Mouse (Mus musculus): ENCODE measurements around the gene Esyt2.

The Esyt2 gene

GRCm38 (mm10) chr12:116280653-116281364 lies at the start of gene Esyt2:
TSS of gene Esyt2 (plus strand) at chr12:116281196.
- under 1% methylated on average over 68 of the region's 68 CpGs for WGBS

DNA sequence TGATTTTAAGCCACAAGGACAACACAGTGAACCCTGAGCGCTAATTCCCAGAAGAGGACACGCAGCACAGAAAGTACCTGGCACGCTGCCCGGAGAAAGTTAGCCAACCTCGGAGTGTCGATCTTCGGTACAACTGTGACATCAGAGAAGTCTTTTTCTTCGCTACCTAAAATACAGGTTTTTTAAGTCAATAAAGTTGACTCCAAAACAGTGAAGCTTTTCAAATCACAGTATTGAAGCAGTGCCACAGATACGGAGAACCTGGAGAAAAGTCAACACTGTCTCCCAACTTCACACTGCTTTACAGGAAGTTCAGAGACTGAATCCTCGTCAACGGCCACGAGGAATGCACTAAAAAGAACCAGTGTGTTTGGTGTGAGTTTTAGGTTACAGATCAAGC lies 49.4 kb upstream of the Esyt2 start:
- 54% methylated on average over 12 of the region's 12 CpGs for whole genome bisulfite sequencing

GRCm38 (mm10) chr12:116232061-116232460 lies 48.9 kb upstream of the Esyt2 start:
- WGBS: 86% methylated on average over 1 of the region's 1 CpGs

GRCm38 (mm10) chr12:116235356-116235755 lies 45.6 kb upstream of the Esyt2 start:
- 89% methylated on average over 4 of the region's 4 CpGs for WGBS

DNA sequence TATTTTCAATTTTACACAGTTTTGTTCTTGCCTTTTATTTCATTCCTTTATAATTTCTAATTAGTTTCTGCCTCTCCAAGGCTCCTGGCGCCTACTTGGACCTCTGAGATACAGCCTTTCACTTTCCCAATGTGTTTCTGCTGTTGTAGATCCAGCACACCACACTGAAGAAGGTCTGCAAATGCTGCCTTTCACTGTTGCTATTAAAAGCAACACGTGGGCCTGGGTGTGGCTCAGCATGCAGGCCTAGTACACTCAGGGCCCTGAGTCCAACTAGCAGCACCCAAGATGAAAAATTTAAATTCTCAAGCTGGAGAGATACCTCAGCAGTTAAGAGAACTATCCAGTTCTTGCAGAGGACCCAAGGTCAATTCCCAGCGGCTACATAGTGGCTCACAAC lies 44.3 kb upstream of the Esyt2 start:
- 77% methylated on average over 3 of the region's 3 CpGs for WGBS

DNA sequence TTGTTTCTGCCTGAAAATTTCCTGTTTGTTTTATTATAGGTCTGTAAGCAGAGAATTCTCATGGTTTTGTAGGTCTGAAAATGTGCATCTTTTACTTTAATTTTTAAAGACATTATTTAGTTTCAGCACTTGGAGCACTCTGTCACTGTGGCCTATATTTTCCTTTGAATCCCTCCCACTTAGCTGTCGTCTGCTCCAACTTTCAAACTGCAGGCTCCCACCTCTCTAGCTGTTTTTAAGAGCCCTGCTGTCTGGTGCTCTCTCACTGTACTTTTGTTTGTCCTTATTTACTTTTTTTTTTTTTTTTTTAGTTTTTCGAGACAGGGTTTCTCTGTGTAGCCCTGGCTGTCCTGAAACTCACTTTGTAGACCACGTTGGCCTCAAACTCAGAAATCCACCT lies 42.2 kb upstream of the Esyt2 start:
- 49% methylated on average over 3 of the region's 3 CpGs for WGBS

GRCm38 (mm10) chr12:116244601-116245000 lies 36.4 kb upstream of the Esyt2 start:
- WGBS: 79% methylated on average over 1 of the region's 1 CpGs

DNA sequence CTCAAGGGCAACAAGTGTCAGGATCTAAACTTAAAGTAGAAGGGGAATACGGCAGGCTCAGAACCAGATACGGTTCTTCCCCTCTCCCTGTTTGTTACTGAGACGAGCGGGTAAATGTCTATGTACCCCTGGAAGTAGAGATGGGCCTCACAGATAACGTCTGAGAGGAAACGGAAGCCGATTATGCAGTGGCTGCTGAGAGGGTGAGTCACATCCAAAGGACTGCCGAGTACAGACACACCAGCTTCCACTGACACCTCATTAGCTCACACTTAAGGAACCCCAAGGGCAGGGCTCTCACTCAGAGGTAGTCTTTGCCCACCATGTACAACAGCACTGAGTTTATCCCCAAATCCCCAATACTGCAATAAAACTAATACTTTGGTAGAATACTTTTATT lies 26.3 kb upstream of the Esyt2 start:
- 71% methylated on average over 8 of the region's 8 CpGs for WGBS

DNA sequence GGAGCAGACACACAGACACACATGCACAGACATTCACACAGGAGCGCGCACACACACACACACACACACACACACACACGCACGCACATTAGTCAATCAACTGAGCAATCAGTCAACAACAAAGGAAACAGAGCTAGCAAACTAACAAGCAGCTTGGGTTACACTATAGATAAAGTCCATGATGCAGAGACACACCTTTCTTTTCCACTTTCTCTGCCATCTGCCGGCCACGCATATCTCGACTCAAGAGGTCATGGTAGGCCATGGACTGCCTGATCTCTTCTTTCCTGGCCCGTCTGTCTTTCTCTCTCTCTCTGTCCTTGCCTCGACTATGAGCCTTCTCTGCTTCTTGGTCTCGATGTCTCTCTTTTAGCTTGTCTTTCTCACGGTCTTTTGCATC lies 25.4 kb upstream of the Esyt2 start:
- 91% methylated on average over 11 of the region's 11 CpGs for WGBS

DNA sequence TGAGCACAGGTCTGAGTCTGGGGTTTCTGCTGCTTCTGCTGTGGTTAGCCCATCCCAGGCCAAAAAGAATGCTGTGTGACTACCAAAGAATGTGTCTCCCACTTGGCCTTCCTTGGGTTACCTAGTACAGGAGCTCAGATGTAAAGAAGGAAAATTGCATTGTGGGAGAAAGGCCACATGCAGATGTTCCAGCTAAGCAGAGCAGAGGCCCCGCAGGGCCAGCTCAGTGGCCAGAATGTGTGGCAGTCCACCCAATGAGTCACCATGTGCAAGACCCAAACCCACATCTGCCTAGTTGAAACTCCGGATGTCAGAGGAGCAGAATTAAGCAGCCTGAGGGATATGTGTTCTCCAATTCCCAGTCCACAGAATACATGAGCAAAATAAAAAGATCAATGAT lies 22.7 kb upstream of the Esyt2 start:
- 90% methylated on average over 2 of the region's 2 CpGs for WGBS

DNA sequence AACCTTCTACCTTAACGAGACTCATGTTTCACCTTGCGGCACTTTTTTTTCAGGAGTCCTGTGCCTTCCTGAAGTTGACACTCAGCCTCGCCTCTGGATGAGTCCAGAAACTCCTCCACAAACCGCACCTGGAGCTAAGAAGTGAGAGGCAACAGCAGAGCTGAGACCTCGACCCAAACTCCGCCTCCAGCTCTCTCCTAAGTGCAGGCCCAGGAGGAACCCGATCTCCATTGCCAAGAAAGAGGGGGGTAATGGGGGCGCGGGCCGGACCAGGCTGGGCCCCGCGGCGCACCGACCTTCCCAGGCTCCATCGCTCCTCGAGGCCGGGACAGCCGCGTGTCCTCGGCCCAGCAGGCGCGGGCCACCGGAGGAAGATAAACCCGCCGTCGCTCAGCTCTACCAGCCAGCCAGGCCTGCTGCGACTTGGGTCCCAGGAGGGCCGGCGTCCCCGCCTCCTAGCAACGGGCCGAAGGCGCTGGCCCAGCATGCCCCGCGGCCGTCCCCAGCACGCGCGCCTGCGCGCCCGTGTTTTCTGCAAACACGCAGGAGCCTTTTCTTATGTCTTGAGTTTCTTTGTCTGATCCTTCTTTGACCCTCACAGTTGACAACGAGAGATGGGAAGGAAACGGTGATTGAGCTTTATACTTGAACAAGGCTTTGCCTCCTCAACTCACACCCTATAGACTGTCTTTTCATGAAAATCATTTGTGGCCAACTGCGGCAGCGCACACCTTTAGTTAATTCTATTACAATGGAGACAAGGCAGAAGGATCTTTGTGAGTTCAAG lies 18.2 kb upstream of the Esyt2 start, which contains the start of gene Wdr60:
Gene Wdr60, minus strand, starts transcription at position 468 of the 787 bp plus-strand sequence.
- 2% methylated on average over 47 of the region's 47 CpGs for WGBS

GRCm38 (mm10) chr12:116264756-116265155 lies 16.2 kb upstream of the Esyt2 start:
- WGBS: 93% methylated on average over 2 of the region's 2 CpGs

DNA sequence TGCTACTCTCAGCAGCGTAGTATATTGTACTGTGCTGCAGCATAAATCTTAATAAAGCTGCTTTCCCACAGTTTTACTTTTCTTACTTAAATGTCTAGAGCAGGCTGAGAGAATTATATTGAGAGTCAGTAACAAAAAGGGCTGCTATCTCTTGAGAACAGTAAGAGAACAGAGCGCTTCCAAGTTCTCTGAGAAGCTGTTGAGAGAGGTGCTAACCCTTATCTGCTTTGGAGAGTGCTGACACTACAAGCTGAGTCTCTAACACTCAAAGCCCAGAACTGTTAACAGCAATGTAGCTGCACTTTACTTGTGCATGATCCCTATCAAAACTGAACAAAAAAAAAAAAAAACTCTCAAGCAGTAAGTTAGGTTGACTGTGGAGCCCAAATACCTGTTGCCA lies 15.7 kb upstream of the Esyt2 start:
- WGBS: 87% methylated on average over 2 of the region's 2 CpGs

DNA sequence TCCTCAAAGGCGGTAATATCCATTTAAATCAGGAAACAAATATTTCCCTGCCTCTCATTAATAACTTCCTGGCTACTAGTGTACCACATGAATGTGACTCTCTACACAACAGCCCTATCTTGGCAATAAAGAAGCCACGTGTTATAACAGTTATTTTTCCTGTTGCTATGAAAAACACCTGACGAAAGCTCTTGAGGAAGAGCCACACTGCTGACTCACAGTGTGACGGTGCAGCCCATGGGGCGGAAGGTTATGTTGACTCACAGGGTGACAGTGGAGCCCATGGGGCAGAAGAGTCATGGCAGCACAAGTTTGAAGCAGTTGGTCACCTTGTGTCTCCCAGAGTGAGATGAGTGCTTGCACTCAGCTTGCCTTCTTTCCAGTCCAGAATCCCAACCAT lies 11.5 kb upstream of the Esyt2 start:
- WGBS: 77% methylated on average over 5 of the region's 5 CpGs

DNA sequence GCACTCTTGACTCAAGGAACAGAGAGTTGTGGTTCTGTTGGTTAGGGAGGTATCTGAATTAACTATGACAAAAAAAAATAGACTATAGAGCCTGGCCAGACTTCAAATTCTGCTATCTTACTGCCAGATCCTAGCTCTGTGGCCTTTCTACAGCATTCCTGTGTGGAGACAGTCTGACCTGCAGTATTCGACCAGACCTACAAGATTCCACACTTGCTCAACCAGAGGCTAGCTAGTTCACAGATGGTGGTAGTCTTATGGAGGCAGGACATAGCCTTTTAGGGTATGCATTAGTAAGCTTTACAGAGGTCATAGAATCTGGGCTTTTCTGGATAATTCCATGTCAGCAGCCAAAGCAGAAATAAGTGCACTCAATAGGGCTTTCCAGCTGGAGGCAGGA lies 10.5 kb upstream of the Esyt2 start:
- WGBS: 84% methylated on average over 1 of the region's 1 CpGs

- WGBS: 96% methylated on average over 2 of the region's 2 CpGs
Observed at GRCm38 (mm10) chr12:116271071-116271470, 9.9 kb upstream of the Esyt2 start.

GRCm38 (mm10) chr12:116273733-116274132 lies 7.3 kb upstream of the Esyt2 start:
- 48% methylated on average over 1 of the region's 1 CpGs for WGBS

DNA sequence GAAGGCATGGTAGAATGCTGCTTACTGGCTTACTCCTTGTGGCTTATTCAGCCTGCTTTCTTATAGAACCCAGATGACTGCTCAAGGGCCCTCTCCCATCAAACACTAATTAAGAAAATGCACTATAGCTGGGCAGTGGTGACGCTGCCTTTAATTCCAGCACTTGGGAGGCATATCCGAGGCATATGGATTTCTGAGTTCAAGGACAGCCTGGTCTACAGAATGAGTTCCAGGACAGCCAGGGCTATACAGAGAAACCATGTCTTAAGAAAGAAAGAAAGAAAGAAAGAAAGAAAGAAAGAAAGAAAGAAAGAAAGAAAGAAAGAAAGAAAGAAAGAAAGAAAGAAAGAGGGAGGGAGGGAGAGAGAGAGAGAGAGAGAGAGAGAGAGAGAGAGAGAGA lies 5.9 kb upstream of the Esyt2 start, which contains the start of gene Gm11027:
Gene Gm11027, plus strand, starts transcription at position 301 of the 400 bp plus-strand sequence.
- 80% methylated on average over 2 of the region's 2 CpGs for WGBS

DNA sequence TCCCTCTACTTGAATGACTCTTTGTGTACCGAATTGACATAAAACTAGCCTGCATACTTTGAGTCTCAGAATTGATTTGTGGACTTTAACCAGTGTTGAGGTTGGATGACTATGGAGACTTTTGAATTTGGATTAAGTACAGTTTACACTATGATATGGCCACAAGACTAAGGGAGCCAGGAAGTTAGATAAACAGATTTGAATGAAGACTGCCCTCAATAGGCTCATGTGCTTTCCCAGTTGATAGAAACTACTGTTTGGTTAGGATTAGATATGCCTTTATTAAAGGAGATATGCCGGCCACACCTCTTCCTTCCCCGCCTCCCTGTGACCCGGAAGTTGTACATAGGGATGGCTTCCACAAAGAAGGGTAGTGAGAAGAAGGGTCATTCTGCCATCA lies 5.4 kb upstream of the Esyt2 start:
- WGBS: 88% methylated on average over 4 of the region's 4 CpGs

DNA sequence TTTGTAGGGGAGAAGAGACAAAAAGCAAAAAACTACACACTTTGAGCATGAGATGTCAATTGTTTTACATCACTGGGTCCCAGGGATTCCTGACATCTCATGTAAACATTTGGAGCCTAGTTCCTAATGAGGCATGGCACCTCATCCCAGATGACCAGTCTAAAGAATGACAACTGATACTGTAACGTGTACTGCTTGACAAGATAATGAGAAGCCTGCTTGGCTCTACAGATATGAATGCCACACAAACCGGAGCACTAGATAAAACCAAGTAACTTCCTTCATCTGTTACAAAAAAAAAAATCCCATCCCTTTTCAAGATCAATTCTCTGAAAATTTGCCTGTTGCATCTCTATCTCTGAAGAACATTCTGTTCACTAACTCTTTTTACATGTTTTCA lies 4.0 kb upstream of the Esyt2 start:
- WGBS: 83% methylated on average over 2 of the region's 2 CpGs

DNA sequence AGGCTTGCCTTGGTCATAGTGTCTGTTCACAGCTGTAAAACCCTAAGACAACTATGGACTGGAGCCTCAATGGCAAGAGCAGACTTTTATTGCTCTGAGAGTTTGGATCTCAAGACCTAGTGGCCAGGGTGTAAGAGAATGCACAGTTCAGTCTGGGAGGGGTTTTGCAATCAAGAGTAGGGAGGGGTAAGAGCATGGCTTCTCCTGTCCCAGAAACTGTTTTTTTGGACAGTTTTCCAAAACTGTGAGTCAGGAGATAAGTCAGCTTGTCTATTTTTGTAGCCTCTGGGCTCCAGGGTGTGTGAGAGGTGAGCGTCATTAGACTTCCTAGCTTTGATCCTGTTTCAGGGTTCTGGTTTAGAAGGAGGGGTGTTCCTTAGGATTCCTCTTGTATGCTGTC lies 2.5 kb upstream of the Esyt2 start:
- 61% methylated on average over 1 of the region's 1 CpGs for WGBS

- 91% methylated on average over 2 of the region's 2 CpGs for WGBS
Observed at GRCm38 (mm10) chr12:116279181-116279580, 1.8 kb upstream of the Esyt2 start.

DNA sequence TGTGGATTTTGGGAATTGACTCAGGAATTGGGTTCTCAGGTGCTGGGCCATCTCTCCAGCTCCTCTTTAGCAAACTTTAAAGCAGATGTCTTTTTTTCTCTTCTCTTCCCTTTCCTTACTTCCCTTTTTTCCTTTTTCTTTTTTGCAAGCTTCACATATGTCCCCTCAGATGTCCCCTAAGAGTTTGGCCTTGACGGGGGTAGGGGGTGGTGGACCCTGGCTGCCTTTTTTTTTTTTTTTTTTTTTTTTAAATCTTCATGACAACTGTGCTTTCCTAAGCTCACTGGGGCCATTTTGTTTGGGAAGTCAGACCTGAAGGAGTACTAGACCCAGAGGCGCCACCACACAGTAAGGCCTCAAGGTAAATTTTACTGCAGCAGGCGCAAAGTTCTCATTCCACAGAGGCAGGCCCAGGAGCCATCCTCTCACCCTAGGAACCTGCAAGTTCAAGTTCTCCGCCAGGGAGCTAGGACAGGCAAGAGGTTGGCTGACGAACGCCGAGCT lies 795 bp upstream of the Esyt2 start:
- WGBS: 3% methylated on average over 7 of the region's 7 CpGs

Measured in cerebral cortex, adult 2 months (tissue).